Mouse (Mus musculus) MEL (cell line): ENCODE measurements at regions not wholly inside any gene's neighbourhood (a gene's known extent, or its start where the extent isn't known, plus 50 kb on each side); places are given as distances from the start of the nearest gene placed in this dataset.
A peak's percentile ranks its signal among the peaks of the same experiment; 100 is the strongest.

ENCODE experiments used
- CTCF ChIP-seq, 3 experiments: IDR thresholded peaks in 2 of 3; conservative IDR thresholded peaks in 1 of 3; 2 replicates each; pipeline ENCODE4 v1.5.1; 2011 to 2012; ENCODE audit warnings: low read length in 3 of 3, low read depth in 2 of 3, mild to moderate bottlenecking in 2 of 3, improper control_type of control experiment in 1 of 3, inconsistent platforms in 1 of 3, mixed read lengths in 1 of 3, moderate library complexity in 1 of 3; ENCODE audit not compliant: control insufficient read depth in 1 of 3, insufficient read depth in 1 of 3, poor library complexity in 1 of 3, severe bottlenecking in 1 of 3
- GATA1 ChIP-seq: IDR thresholded peaks from 2 replicates; pipeline ENCODE4 v1.6.1; 2011; ENCODE audit warnings: low read depth, low read length, improper control_type of control experiment
- KAT2A ChIP-seq: conservative IDR thresholded peaks from 2 replicates; pipeline ENCODE4 v1.6.1; 2012; ENCODE audit warnings: low read depth, low read length, improper control_type of control experiment, inconsistent platforms
- MAFK ChIP-seq: IDR thresholded peaks from 2 replicates; pipeline ENCODE4 v1.6.1; 2011; ENCODE audit warnings: low read depth, mild to moderate bottlenecking, low read length, improper control_type of control experiment, borderline replicate concordance
- NELFE ChIP-seq: IDR thresholded peaks from 2 replicates; pipeline ENCODE4 v1.6.1; 2011; ENCODE audit warnings: low read depth, low read length, improper control_type of control experiment
- POLR2A ChIP-seq, 2 experiments: IDR thresholded peaks; 2 replicates each; pipeline ENCODE4 v1.6.1; 2011 to 2012; ENCODE audit warnings: low read length in 2 of 2, mild to moderate bottlenecking in 2 of 2, control low read depth in 1 of 2, improper control_type of control experiment in 1 of 2, low read depth in 1 of 2, moderate library complexity in 1 of 2; ENCODE audit not compliant: control insufficient read depth in 1 of 2, insufficient read depth in 1 of 2, poor library complexity in 1 of 2
- POLR2AphosphoS2 ChIP-seq: IDR thresholded peaks from 2 replicates; pipeline ENCODE4 v1.6.1; 2011; ENCODE audit warnings: low read length, improper control_type of control experiment
- RAD21 ChIP-seq: IDR thresholded peaks from 2 replicates; pipeline ENCODE4 v1.6.1; 2011; ENCODE audit warnings: mild to moderate bottlenecking, low read depth, low read length, improper control_type of control experiment
- SMC3 ChIP-seq: IDR thresholded peaks from 2 replicates; pipeline ENCODE4 v1.6.1; 2011; ENCODE audit warnings: low read depth, low read length, improper control_type of control experiment
- USF2 ChIP-seq, 2 experiments: IDR thresholded peaks; 2 replicates each; pipeline ENCODE4 v1.6.1; 2011 to 2012; ENCODE audit warnings: improper control_type of control experiment in 2 of 2, low read length in 2 of 2, borderline replicate concordance in 1 of 2, inconsistent platforms in 1 of 2, low read depth in 1 of 2, mild to moderate bottlenecking in 1 of 2; ENCODE audit not compliant: insufficient read depth in 1 of 2

- TF ChIP-seq KAT2A (no peak), CTCF (IDR thresholded peaks at IDR 0.05 in 2 of 3, conservative IDR thresholded peaks at IDR 0.05 in 1 of 3; ENCODE audit: control insufficient read depth in 1 of 3, insufficient read depth in 1 of 3, low read depth in 2 of 3, low read length in 3 of 3, poor library complexity in 1 of 3, severe bottlenecking in 1 of 3) (no peak), MAFK (no peak), POLR2AphosphoS2 (no peak), POLR2A (IDR thresholded peaks at IDR 0.05; ENCODE audit: control insufficient read depth in 1 of 2, insufficient read depth in 1 of 2, low read depth in 1 of 2, low read length in 2 of 2, poor library complexity in 1 of 2) (no peak), NELFE (no peak), GATA1 (0 out of 2 replicates have a peak, but pooled peaks have one; percentile 25), USF2 (IDR thresholded peaks at IDR 0.05; ENCODE audit: borderline replicate concordance in 1 of 2, insufficient read depth in 1 of 2, low read depth in 1 of 2, low read length in 2 of 2) (no peak), SMC3 (no peak), RAD21 (no peak)
Measured at GRCm38 (mm10) chr11:15250022-15250421, 650.9 kb downstream of the Pom121l12 start.
